Mouse (Mus musculus) lung, postnatal 0 days (tissue): ENCODE data around the gene Mvb12b. TPM values are rescaled to one million over a fixed set of nuclear protein-coding genes. Genes with fewer than 3 reads are reported as not detected.

Experiments used
- ATAC-seq: fragments of 200-750 bp; cut with Nextera tagmentation; 2 replicates; pipeline ENCODE4 v1.8.0; 2017; ENCODE audit warnings: moderate library complexity
- DNase-seq: peaks from one replicate; pipeline ENCODE4 v3.0.0-alpha.2; 2016; ENCODE audit warnings: low spot score
- H3K27ac ChIP-seq: fragments of 300-500 bp; sonication (generic); 2 replicates; pipeline ENCODE4 v1.5.1; 2014; ENCODE audit warnings: antibody characterized with exemption, mild to moderate bottlenecking, low read length, mixed read lengths
- H3K27me3 ChIP-seq: fragments of 300-500 bp; sonication (generic); replicated peaks from 2 replicates; pipeline ENCODE4 v1.6.1; 2014; ENCODE audit warnings: low read length, mixed read lengths; ENCODE audit not compliant: insufficient read depth
- H3K36me3 ChIP-seq: fragments of 300-500 bp; sonication (generic); 2 replicates; pipeline ENCODE4 v1.6.1; 2014; ENCODE audit warnings: low read length, mixed read lengths; ENCODE audit not compliant: insufficient read depth
- H3K4me1 ChIP-seq: fragments of 300-500 bp; sonication (generic); 2 replicates; pipeline ENCODE4 v1.6.1; 2014; ENCODE audit warnings: antibody characterized with exemption, low read depth, low read length, mixed read lengths; ENCODE audit not compliant: insufficient read depth
- H3K4me2 ChIP-seq: fragments of 300-500 bp; sonication (generic); replicated peaks from 2 replicates; pipeline ENCODE4 v1.6.1; 2014; ENCODE audit warnings: low read depth, mild to moderate bottlenecking, low read length, moderate library complexity, mixed read lengths
- H3K4me3 ChIP-seq: fragments of 300-500 bp; sonication (generic); 2 replicates; pipeline ENCODE4 v1.5.1; 2014; ENCODE audit warnings: low read depth, low read length
- H3K9ac ChIP-seq: fragments of 300-500 bp; sonication (generic); replicated peaks from 2 replicates; pipeline ENCODE4 v1.6.1; 2014; ENCODE audit warnings: low read depth, mild to moderate bottlenecking
- H3K9me3 ChIP-seq: fragments of 300-500 bp; sonication (generic); 2 replicates; pipeline ENCODE4 v1.6.1; 2016; ENCODE audit warnings: low read length, mixed read lengths
- CTCF ChIP-seq: IDR thresholded peaks from 2 replicates; pipeline ENCODE4 v1.5.1; 2016; ENCODE audit warnings: antibody characterized with exemption, mild to moderate bottlenecking
- EP300 ChIP-seq: IDR thresholded peaks from 2 replicates; pipeline ENCODE4 v1.6.1; 2016; ENCODE audit warnings: antibody characterized with exemption, mild to moderate bottlenecking, control low read depth
- WGBS: fragments of 180-500 bp; shearing (Covaris S2); extraction: QIAGEN DNeasy Blood & Tissue Kit; methylation state at CpG from one replicate; pipeline ENCODE4 v1.1.7; 2014; 5-methylcytosine and 5-hydroxymethylcytosine counted together
- polyA plus RNA-seq: library from polyadenylated mRNA; unstranded; fragments of >200 nt; fragmentation: Nextera tagmentation; extraction: Ambion mirVana; gene quantifications from 2 replicates; pipeline ENCODE4 v1.2.1, GENCODE M21; 2015

Mvb12b gene
- polyA plus RNA-seq, 1 experiment from 2014 or later: 21.3 TPM

- no peak overlapping the region for H3K4me2 ChIP-seq
- ATAC-seq: no peak
- 89% methylated on average over 5 of the region's 5 CpGs for WGBS
Measured at GRCm38 (mm10) chr2:33745724-33746123, 142.0 kb downstream of the Mvb12b start.

DNA sequence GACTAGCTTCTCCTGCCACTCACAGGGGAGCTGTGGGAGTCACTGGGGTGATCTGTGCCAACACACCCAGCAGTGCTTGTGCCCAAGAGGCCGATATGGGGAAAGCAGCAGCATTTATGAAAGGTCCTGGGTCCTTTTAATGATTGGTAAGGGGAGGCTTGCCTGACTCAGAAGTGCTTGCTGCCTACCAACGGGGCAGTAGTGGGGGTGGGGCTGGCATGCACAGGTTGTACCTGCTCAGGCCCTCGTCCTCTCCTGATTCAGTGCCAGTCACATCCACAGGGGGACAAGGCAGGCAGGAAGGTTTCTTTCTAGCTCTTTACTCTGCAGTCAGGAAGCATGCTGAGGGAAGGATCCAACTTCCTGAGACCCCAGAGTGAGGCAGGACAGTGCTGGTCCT is 150.6 kb downstream of the Mvb12b start:
- Histone ChIP-seq H3K9me3 (no peaks in the 10 kb centered on the region), H3K27ac (no peak overlapping the region), H3K27me3 (no peaks in the 10 kb centered on the region), H3K36me3 (0 out of 2 replicates have a peak, but pooled peaks cover 4% of the 10 kb centered on the region), H3K4me1 (no peaks in the 10 kb centered on the region), H3K4me3 (no peak overlapping the region), H3K4me2 (no peak overlapping the region), H3K9ac (no peak overlapping the region)
- TF ChIP-seq EP300 (no peak), CTCF (no peak)
- DNase-seq (no peak), ATAC-seq (0 out of 2 replicates have a peak, but pooled peaks have one; percentile 8)
- 48% methylated on average over 3 of the region's 3 CpGs for WGBS

More at GRCm38 (mm10) chr2:33745724-33746123, 142.0 kb downstream of the Mvb12b start:
- no peaks in the 10 kb centered on the region for H3K9me3 ChIP-seq
- DNase-seq: no peak
- no peak for TF ChIP-seq CTCF
- no peak for TF ChIP-seq EP300
- no peak overlapping the region for H3K4me3 ChIP-seq
- no peaks in the 10 kb centered on the region for H3K36me3 ChIP-seq
- H3K4me1 ChIP-seq: no peaks in the 10 kb centered on the region
- no peak overlapping the region for H3K9ac ChIP-seq
- no peak overlapping the region for H3K27ac ChIP-seq
- no peaks in the 10 kb centered on the region for H3K27me3 ChIP-seq

DNA sequence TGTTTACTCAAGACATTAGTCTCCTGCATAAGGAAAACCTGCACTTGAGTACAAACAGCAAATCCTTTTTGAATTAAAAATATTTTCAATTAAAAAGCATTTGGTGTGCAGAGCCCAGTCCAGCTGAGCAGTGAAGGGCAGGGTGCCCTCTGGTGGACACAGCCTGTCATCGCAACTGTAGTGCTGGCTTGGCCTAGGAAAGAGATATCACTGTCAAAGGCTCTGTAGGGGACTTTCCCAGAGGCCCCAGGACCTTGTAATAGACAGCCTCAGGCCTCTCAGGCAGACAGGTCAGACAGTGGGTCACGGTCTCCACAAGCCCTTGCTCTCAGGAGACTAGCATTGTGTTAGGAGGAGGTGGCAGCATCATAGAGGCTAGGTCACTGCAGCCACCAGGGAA is 151.0 kb downstream of the Mvb12b start:
- H3K9ac ChIP-seq: no peak overlapping the region
- H3K27ac ChIP-seq: no peak overlapping the region
- H3K36me3 ChIP-seq: 0 out of 2 replicates have a peak, but pooled peaks cover 5% of the 10 kb centered on the region
- H3K9me3 ChIP-seq: no peaks in the 10 kb centered on the region
- 7% methylated on average over 2 of the region's 2 CpGs for WGBS
- no peaks in the 10 kb centered on the region for H3K4me1 ChIP-seq
- no peak overlapping the region for H3K4me2 ChIP-seq
- 0 out of 2 replicates have a peak, but pooled peaks have one; percentile 31 for ATAC-seq
- TF ChIP-seq EP300: no peak
- peak; percentile 90 for TF ChIP-seq CTCF
- H3K4me3 ChIP-seq: no peak overlapping the region
- no peaks in the 10 kb centered on the region for H3K27me3 ChIP-seq
- peak; percentile 58 for DNase-seq

- Histone ChIP-seq H3K4me1 (no peaks in the 10 kb centered on the region), H3K27me3 (no peaks in the 10 kb centered on the region), H3K36me3 (peaks cover 5% of the 10 kb centered on the region; the same call in 1 of the 2 replicates), H3K9me3 (no peaks in the 10 kb centered on the region), H3K9ac (no peak overlapping the region), H3K4me3 (no peak overlapping the region), H3K4me2 (no peak overlapping the region), H3K27ac (no peak overlapping the region)
- DNase-seq (peak; percentile 68), ATAC-seq (peak; percentile 47)
- WGBS: 36% methylated on average over 10 of the region's 10 CpGs
- TF ChIP-seq EP300 (no peak), CTCF (peak; percentile 98)
Measured at GRCm38 (mm10) chr2:33734781-33735485, 152.8 kb downstream of the Mvb12b start.

GRCm38 (mm10) chr2:33729701-33730100 is 158.0 kb downstream of the Mvb12b start:
- Histone ChIP-seq H3K4me2 (no peak overlapping the region), H3K27me3 (no peaks in the 10 kb centered on the region), H3K4me1 (no peaks in the 10 kb centered on the region), H3K36me3 (peaks cover 5% of the 10 kb centered on the region; the same call in 1 of the 2 replicates), H3K9ac (no peak overlapping the region), H3K27ac (no peak overlapping the region), H3K4me3 (no peak overlapping the region), H3K9me3 (no peaks in the 10 kb centered on the region)
- TF ChIP-seq EP300 (no peak), CTCF (peak; percentile 54)
- 26% methylated on average over 5 of the region's 5 CpGs for WGBS
- peak; percentile 38 for DNase-seq
- ATAC-seq: no peak

DNA sequence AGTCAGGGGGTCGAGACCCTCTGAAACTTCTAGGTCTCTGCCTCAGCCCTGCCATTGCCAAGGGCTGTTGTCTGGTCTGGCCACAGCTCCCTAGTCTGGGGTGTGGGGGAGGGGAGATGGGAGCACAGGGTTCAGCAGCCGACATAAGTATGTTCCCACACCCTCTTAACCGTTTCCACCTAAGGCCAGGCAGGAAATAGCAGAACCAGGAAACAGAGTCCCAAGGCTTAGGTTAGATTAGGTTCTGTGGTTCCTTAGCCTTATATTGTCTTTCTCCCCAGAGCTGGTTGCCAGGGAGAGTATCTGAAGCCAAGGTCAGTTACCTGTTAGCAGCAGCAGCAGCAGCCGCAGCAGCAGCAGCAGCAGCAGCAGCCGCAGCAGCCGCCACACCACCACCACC is 160.5 kb downstream of the Mvb12b start:
- Histone ChIP-seq H3K27me3 (no peaks in the 10 kb centered on the region), H3K4me2 (no peak overlapping the region), H3K9ac (no peak overlapping the region), H3K36me3 (peaks cover 2% of the 10 kb centered on the region; the same call in 1 of the 2 replicates), H3K9me3 (no peaks in the 10 kb centered on the region), H3K27ac (no peak overlapping the region), H3K4me3 (no peak overlapping the region), H3K4me1 (no peaks in the 10 kb centered on the region)
- TF ChIP-seq EP300: no peak
- TF ChIP-seq CTCF: no peak
- no peak for ATAC-seq
- 43% methylated on average over 5 of the region's 6 CpGs for WGBS
- no peak for DNase-seq
